Comparison of ENCODE assay signal across 17 mouse cellular contexts in the genomic region with DNA sequence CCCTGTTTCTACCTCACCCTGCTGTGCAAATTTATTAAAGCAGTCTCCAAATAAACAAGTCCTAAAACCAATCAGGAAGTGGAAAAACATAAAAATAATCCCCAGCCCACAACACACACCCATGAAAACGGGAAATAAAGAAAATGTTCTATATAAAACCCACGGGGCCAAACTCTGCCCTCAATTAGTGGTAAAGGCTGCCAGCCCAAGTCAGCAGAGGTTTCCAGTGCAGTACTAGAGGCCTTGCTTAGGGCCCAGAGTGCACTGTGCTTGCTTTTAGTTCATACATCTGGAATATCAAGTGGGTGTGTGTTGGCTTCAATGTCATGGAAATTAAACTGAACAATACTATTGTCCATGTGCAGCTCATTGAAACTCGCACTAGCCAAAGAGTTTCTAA.
DNase-seq lines count a peak whose midpoint lies in the region; ATAC-seq and TF ChIP-seq lines count a peak whose summit lies in the region.
"Had no signal": no experiment of that assay in that cellular context is flagged by ENCODE, and none has a peak within 500 bp of the region (broad histone marks: within the 10 kb centered on the region; RNA-seq: fewer than 3 reads in every experiment).

No protein-coding gene starts in this region.

- peak; percentile 27 for DNase-seq in limb, embryonic 14.5 days (ENCODE audit: low spot score)
- DNase-seq in Muller cell, postnatal 12 days (ENCODE audit: inconsistent ontology term), result no peak
- no peak for DNase-seq in thymus, postnatal 10 days (ENCODE audit: low spot score in 2 of 2)
- DNase-seq in midbrain, embryonic 11.5 days (ENCODE audit: low spot score, missing footprints), result no peak
- DNase-seq: adrenal gland, postnatal 14 days; cerebellum, adult 11-12 months; cerebellum, adult 9-10 months; cerebellum, postnatal 25 days; gastrocnemius, postnatal 10 days; heart, postnatal 36 days had no signal

- H3K9me3 ChIP-seq in limb, embryonic 14.5 days (ENCODE audit: control insufficient read depth, low read length), result no peaks in the 10 kb centered on the region
- H3K9me3 ChIP-seq in midbrain, embryonic 11.5 days (ENCODE audit: control insufficient read depth, low read length), result no peaks in the 10 kb centered on the region
- H3K9me3 ChIP-seq: forebrain, embryonic 12.5 days; G1E; heart, embryonic 13.5 days; hindbrain, embryonic 12.5 days had no signal

- H3K36me3 ChIP-seq in limb, embryonic 14.5 days (ENCODE audit: control insufficient read depth, insufficient read depth, low read length), result no peaks in the 10 kb centered on the region
- H3K36me3 ChIP-seq in midbrain, embryonic 11.5 days (ENCODE audit: control insufficient read depth, insufficient read depth, low read length), result no peaks in the 10 kb centered on the region
- H3K36me3 ChIP-seq: forebrain, embryonic 12.5 days; G1E; heart, embryonic 13.5 days; hindbrain, embryonic 12.5 days had no signal

- H3K4me3 ChIP-seq in limb, embryonic 14.5 days (replicated peaks; ENCODE audit: low read length), result no peak overlapping the region
- H3K4me3 ChIP-seq in midbrain, embryonic 11.5 days (ENCODE audit: low read depth, low read length), result no peak overlapping the region
- H3K4me3 ChIP-seq: forebrain, embryonic 12.5 days; heart, embryonic 13.5 days; hindbrain, embryonic 12.5 days had no signal

- H3K9ac ChIP-seq in limb, embryonic 14.5 days (ENCODE audit: low read depth, low read length, severe bottlenecking), result no peak overlapping the region
- H3K9ac ChIP-seq in midbrain, embryonic 11.5 days (ENCODE audit: low read length), result no peak overlapping the region
- H3K9ac ChIP-seq: forebrain, embryonic 12.5 days; heart, embryonic 13.5 days; hindbrain, embryonic 12.5 days had no signal

- no peaks in the 10 kb centered on the region for H3K27me3 ChIP-seq in limb, embryonic 14.5 days (ENCODE audit: control insufficient read depth, insufficient read depth, low read length)
- H3K27me3 ChIP-seq in midbrain, embryonic 11.5 days (ENCODE audit: control insufficient read depth, insufficient read depth, low read length), result no peaks in the 10 kb centered on the region
- H3K27me3 ChIP-seq: heart, embryonic 13.5 days; hindbrain, embryonic 12.5 days had no signal

- H3K4me1 ChIP-seq in limb, embryonic 14.5 days (ENCODE audit: control insufficient read depth, insufficient read depth, low read length), result peaks cover 8% of the 10 kb centered on the region; the same call in 1 of the 2 replicates
- H3K4me1 ChIP-seq in midbrain, embryonic 11.5 days (ENCODE audit: control insufficient read depth, insufficient read depth, low read length), result no peaks in the 10 kb centered on the region
- H3K4me1 ChIP-seq: heart, embryonic 13.5 days had no signal

- no peak for TF ChIP-seq POLR2A in limb, embryonic 14.5 days (IDR thresholded peaks at IDR 0.05; ENCODE audit: borderline replicate concordance, extremely low read depth, insufficient read depth, insufficient read length)

- H3K4me2 ChIP-seq in limb, embryonic 14.5 days (replicated peaks; ENCODE audit: low read depth, low read length, severe bottlenecking), result no peak overlapping the region
- H3K4me2 ChIP-seq in midbrain, embryonic 11.5 days, result no peak overlapping the region
- H3K4me2 ChIP-seq: forebrain, embryonic 12.5 days; heart, embryonic 13.5 days; hindbrain, embryonic 12.5 days had no signal

- ATAC-seq in common myeloid progenitor, adult 5-6 weeks (replicated peaks; ENCODE audit: low read depth, poor library complexity, severe bottlenecking), result peak; percentile 52
- peak; percentile 33; the same call in 1 of the 2 replicates for ATAC-seq in granulocyte monocyte progenitor cell, adult 5-6 weeks (replicated peaks; ENCODE audit: poor library complexity, severe bottlenecking)
- ATAC-seq in limb, embryonic 14.5 days (ENCODE audit: low FRiP score, low read depth), result no peak
- ATAC-seq in midbrain, embryonic 11.5 days (ENCODE audit: low FRiP score), result no peak
- ATAC-seq: hindbrain, embryonic 16.5 days had no signal

- 33% methylated on average over 3 of the region's 3 CpGs for WGBS in limb, embryonic 14.5 days
- WGBS in midbrain, embryonic 11.5 days, result 82% methylated on average over 3 of the region's 3 CpGs

- H3K27ac ChIP-seq in limb, embryonic 14.5 days (replicated peaks; ENCODE audit: low read depth, low read length), result no peak overlapping the region
- H3K27ac ChIP-seq in midbrain, embryonic 11.5 days (ENCODE audit: low read depth, low read length), result no peak overlapping the region
- H3K27ac ChIP-seq: forebrain, embryonic 12.5 days; heart, embryonic 13.5 days; hindbrain, embryonic 12.5 days had no signal

Comparison
In these comparisons a context has a peak if more than half of its experiments do, and no peak if none do; other contexts are left out.
1. ATAC-seq: peak in common myeloid progenitor, adult 5-6 weeks (single experiment) and granulocyte monocyte progenitor cell, adult 5-6 weeks (single experiment); none in limb, embryonic 14.5 days (single experiment) and midbrain, embryonic 11.5 days (single experiment).